Mouse (Mus musculus) embryonic fibroblast, embryonic 13.5 days (primary cell): ENCODE data around the gene Bicdl2. TPM values are rescaled to one million over a fixed set of nuclear protein-coding genes. Genes with fewer than 3 reads are reported as not detected.

Experiments used
- H3K27ac ChIP-seq: 2 replicates; pipeline ENCODE4 v1.5.1; 2012; ENCODE audit warnings: low read length, control low read depth, inconsistent platforms; ENCODE audit not compliant: insufficient read depth
- H3K4me1 ChIP-seq: 2 replicates; pipeline ENCODE4 v1.6.1; 2011; ENCODE audit warnings: low read length; ENCODE audit not compliant: control insufficient read depth, insufficient read depth
- H3K4me3 ChIP-seq: 2 replicates; pipeline ENCODE4 v1.5.1; 2011; ENCODE audit warnings: mild to moderate bottlenecking, control low read depth, low read length; ENCODE audit not compliant: insufficient read depth
- CTCF ChIP-seq: IDR thresholded peaks from 2 replicates; pipeline ENCODE4 v1.5.1; 2011; ENCODE audit warnings: mild to moderate bottlenecking, control low read depth, low read length, moderate library complexity, borderline replicate concordance; ENCODE audit not compliant: insufficient read depth
- POLR2A ChIP-seq: IDR thresholded peaks from 2 replicates; pipeline ENCODE4 v1.6.1; 2011; ENCODE audit warnings: low read depth, mild to moderate bottlenecking, control low read depth, low read length, moderate library complexity
- polyA plus RNA-seq: library from polyadenylated mRNA; stranded (reverse); fragments of >200 nt; gene quantifications from 2 replicates; pipeline ENCODE4 v1.2.4, GENCODE M21; 2011; ENCODE audit warnings: low read depth; ENCODE audit not compliant: missing spikeins, insufficient read length

Gene Bicdl2
- polyA plus RNA-seq, 1 experiment = not detected

DNA sequence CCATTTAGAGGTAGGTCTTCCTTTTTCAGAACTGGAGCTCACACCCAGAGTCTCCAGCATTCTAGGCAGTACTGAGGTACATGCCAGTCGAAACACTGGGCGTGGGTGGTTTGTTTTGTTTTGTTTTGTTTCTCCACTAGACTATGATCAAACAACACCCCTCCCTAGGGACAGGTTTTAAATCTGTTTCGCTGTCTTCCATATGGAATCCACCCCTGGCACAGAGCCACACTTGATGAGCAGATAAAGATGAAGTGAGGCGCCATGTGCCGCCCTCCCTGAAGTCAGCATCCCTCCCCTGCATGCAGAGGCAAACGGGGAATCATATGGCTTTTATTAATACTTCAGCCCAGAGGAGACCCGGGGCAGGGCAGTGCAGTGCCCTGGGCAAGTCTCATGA is 44.4 kb downstream of the Bicdl2 start:
- TF ChIP-seq CTCF (no peak), POLR2A (no peak)
- Histone ChIP-seq H3K4me1 (peaks cover 3% of the 10 kb centered on the region; the same call in 1 of the 2 replicates), H3K4me3 (no peak overlapping the region), H3K27ac (no peak overlapping the region)

DNA sequence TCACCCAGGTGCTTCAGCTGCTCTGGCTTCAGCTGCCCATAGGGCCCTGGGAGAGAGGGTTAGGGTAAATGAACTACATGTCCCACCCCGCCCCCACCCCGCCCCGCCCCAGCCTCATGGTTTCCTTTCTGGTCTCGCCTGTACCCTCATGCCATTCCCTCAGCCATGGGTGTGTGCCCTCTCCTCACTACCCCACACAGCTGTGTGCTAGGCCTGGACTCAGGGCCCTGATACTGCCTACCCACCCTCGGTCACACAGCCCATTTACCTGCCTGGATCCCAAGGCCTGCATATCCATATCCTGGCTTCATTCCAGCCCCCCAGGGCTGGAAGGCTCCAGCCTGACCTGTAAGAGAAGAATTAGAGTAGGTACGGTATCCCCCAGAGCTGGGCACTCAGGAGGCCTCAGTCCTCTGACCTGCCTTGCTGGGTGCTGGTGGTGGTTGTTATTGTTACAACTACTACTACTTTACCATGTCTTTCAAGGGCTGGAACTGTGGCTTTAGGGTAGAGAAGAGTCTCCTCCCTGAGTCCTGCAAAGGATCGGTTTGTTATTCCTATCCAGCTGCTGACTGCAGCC is 45.3 kb downstream of the Bicdl2 start:
- Histone ChIP-seq H3K27ac (no peak overlapping the region), H3K4me1 (peaks cover 3% of the 10 kb centered on the region; the same call in 1 of the 2 replicates), H3K4me3 (no peak overlapping the region)
- TF ChIP-seq POLR2A = no peak
- no peak for TF ChIP-seq CTCF

DNA sequence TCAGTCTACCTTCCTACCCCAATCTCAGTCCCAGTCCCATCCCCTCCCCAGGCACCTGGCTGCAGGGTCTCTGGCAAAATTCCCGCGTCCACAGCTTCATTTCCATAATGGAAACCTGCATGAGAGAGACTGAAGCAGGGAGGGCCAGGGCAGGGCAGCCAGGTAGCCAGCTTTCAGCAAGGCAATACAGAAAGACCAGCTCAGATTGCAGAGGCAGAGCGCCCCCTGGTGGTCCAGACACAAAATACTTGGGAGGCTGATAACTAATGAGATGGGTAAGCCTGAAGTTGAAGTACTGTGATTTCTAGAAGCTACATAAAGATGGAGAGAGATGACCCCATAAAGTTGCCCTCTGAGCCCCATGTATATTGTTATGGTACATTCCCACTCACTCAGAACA is 45.9 kb downstream of the Bicdl2 start:
- Histone ChIP-seq H3K27ac (no peak overlapping the region), H3K4me1 (peaks cover 3% of the 10 kb centered on the region; the same call in 1 of the 2 replicates), H3K4me3 (no peak overlapping the region)
- TF ChIP-seq CTCF (peak; percentile 71), POLR2A (no peak)

DNA sequence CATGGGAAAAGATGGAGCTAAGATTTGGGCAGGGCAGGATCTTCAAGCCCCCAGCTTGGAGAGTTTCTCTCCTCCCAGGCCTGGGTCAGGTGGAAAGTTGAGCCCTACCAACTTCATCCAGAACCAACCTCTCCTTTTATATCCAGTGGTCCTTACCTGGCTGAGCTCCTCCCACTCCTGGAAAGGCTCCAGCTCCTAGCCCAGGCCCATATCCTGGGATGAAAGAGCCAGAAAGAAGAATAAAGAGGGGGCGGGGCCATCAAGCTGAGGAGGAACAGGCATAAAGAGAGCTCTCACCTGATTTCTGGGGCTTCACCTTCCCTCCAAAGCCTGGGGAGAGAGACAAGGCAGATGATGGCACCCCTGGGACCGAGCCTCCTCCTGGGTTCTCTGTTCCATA is 56.7 kb downstream of the Bicdl2 start:
- H3K4me1 ChIP-seq = no peaks in the 10 kb centered on the region
- no peak overlapping the region for H3K27ac ChIP-seq
- no peak overlapping the region for H3K4me3 ChIP-seq
- TF ChIP-seq POLR2A (no peak), CTCF (no peak)

Other genes with a start within 250 kb of the Bicdl2 start
- gene Vmn2r117, start 180.8 kb upstream of the Bicdl2 start, polyA plus RNA-seq = not detected in 2 replicates
- gene Zfp213, start 96.3 kb upstream of the Bicdl2 start, polyA plus RNA-seq = 6.5 TPM in 2 replicates
- 5.3 and 8.1 TPM in 2 replicates for gene Zfp13, start 61.0 kb upstream of the Bicdl2 start, polyA plus RNA-seq
- not detected in 2 replicates for gene Zscan10, start 59.6 kb upstream of the Bicdl2 start, polyA plus RNA-seq
- 0.30 and 0.50 TPM in 2 replicates for gene Mmp25, start 15.2 kb upstream of the Bicdl2 start, polyA plus RNA-seq
- gene Hcfc1r1, start 13.1 kb downstream of the Bicdl2 start, polyA plus RNA-seq = 146 and 164 TPM in 2 replicates
- gene Thoc6, start 13.4 kb downstream of the Bicdl2 start, polyA plus RNA-seq = 15.7 and 20.1 TPM in 2 replicates
- 126 and 221 TPM in 2 replicates for gene Tnfrsf12a, start 17.0 kb downstream of the Bicdl2 start, polyA plus RNA-seq
- gene Cldn6, start 18.7 kb downstream of the Bicdl2 start, polyA plus RNA-seq = not detected in 2 replicates
- not detected in 2 replicates for gene Cldn9, start 23.5 kb downstream of the Bicdl2 start, polyA plus RNA-seq
- gene 1520401A03Rik, start 62.3 kb downstream of the Bicdl2 start, polyA plus RNA-seq = not detected in 2 replicates
- gene Pkmyt1, start 65.8 kb downstream of the Bicdl2 start, polyA plus RNA-seq = 9.2 and 10.9 TPM in 2 replicates
- gene Paqr4, start 80.4 kb downstream of the Bicdl2 start, polyA plus RNA-seq = 5.1 and 6.3 TPM in 2 replicates
- gene Kremen2, start 85.3 kb downstream of the Bicdl2 start, polyA plus RNA-seq = not detected in 2 replicates
- gene Flywch1, start 111.1 kb downstream of the Bicdl2 start, polyA plus RNA-seq = 29.3 and 33.0 TPM in 2 replicates
- 2.2 and 2.8 TPM in 2 replicates for gene Flywch2, start 125.6 kb downstream of the Bicdl2 start, polyA plus RNA-seq
- gene Srrm2, start 130.0 kb downstream of the Bicdl2 start, polyA plus RNA-seq = 264 and 303 TPM in 2 replicates
- 303 and 364 TPM in 2 replicates for gene Elob, start 168.6 kb downstream of the Bicdl2 start, polyA plus RNA-seq
- gene Prss33, start 175.6 kb downstream of the Bicdl2 start, polyA plus RNA-seq = not detected in 2 replicates
- not detected in 2 replicates for gene Prss32, start 183.3 kb downstream of the Bicdl2 start, polyA plus RNA-seq
- not detected in 2 replicates for gene Prss41, start 183.7 kb downstream of the Bicdl2 start, polyA plus RNA-seq
- not detected in 2 replicates for gene Prss21, start 207.6 kb downstream of the Bicdl2 start, polyA plus RNA-seq
- gene Dcpp1, start 220.4 kb downstream of the Bicdl2 start, polyA plus RNA-seq = not detected in 2 replicates
- not detected in 2 replicates for gene Dcpp2, start 220.4 kb downstream of the Bicdl2 start, polyA plus RNA-seq